Mouse (Mus musculus): Measurements from ENCODE around the gene Gorasp1. TPM values are rescaled to one million over a fixed set of nuclear protein-coding genes. Genes with fewer than 3 reads are reported as not detected.

Gene Gorasp1
- polyA plus RNA-seq, 1 experiment from 2014 or later: 30.0 TPM

GRCm38 (mm10) chr9:119976704-119977556 lies 39.6 kb upstream of the Gorasp1 start:
- H3K36me3 ChIP-seq (ENCODE audit: insufficient read depth): peaks cover 32% of the 10 kb centered on the region
- peak overlapping the region; percentile 32; the same call in 1 of the 2 replicates for H3K4me2 ChIP-seq
- H3K27ac ChIP-seq (ENCODE audit: low read depth): no peak overlapping the region
- H3K9me3 ChIP-seq (ENCODE audit: low read depth, low read length): no peaks in the 10 kb centered on the region
- no peak overlapping the region for H3K9ac ChIP-seq
- H3K27me3 ChIP-seq (ENCODE audit: insufficient read depth, low read length): no peaks in the 10 kb centered on the region
- no peak for DNase-seq
- no peak for TF ChIP-seq CTCF (IDR thresholded peaks at IDR 0.05; ENCODE audit: low read depth)
- WGBS: 20% methylated on average over 17 of the region's 17 CpGs
- H3K4me1 ChIP-seq (ENCODE audit: insufficient read depth): peaks cover 50% of the 10 kb centered on the region
- no peak overlapping the region for H3K4me3 ChIP-seq (ENCODE audit: low read depth, low read length)
- no peak for ATAC-seq (ENCODE audit: insufficient read depth)

- WGBS: 82% methylated on average over 4 of the region's 4 CpGs
- no peak overlapping the region for H3K9ac ChIP-seq
- no peaks in the 10 kb centered on the region for H3K9me3 ChIP-seq (ENCODE audit: low read depth, low read length)
- H3K4me2 ChIP-seq: no peak overlapping the region
- peaks cover 42% of the 10 kb centered on the region for H3K4me1 ChIP-seq (ENCODE audit: insufficient read depth)
- H3K36me3 ChIP-seq (ENCODE audit: insufficient read depth): peaks cover 41% of the 10 kb centered on the region
- no peak for DNase-seq
- no peak for ATAC-seq (ENCODE audit: insufficient read depth)
- TF ChIP-seq CTCF (IDR thresholded peaks at IDR 0.05; ENCODE audit: low read depth): no peak
- no peak overlapping the region for H3K4me3 ChIP-seq (ENCODE audit: low read depth, low read length)
- no peak overlapping the region for H3K27ac ChIP-seq (ENCODE audit: low read depth)
- H3K27me3 ChIP-seq (ENCODE audit: insufficient read depth, low read length): no peaks in the 10 kb centered on the region
Measured at GRCm38 (mm10) chr9:119975286-119975685, 37.9 kb upstream of the Gorasp1 start.

- peaks cover 38% of the 10 kb centered on the region for H3K4me1 ChIP-seq (ENCODE audit: insufficient read depth)
- 73% methylated on average over 5 of the region's 5 CpGs for WGBS
Measured at GRCm38 (mm10) chr9:119974609-119975008, 37.2 kb upstream of the Gorasp1 start.

GRCm38 (mm10) chr9:119973869-119974520 lies 36.6 kb upstream of the Gorasp1 start:
- ATAC-seq (ENCODE audit: insufficient read depth) (no peak), DNase-seq (no peak)
- peak; percentile 63 for TF ChIP-seq CTCF (IDR thresholded peaks at IDR 0.05; ENCODE audit: low read depth)
- Histone ChIP-seq H3K4me1 (ENCODE audit: insufficient read depth) (peaks cover 33% of the 10 kb centered on the region), H3K27ac (ENCODE audit: low read depth) (no peak overlapping the region), H3K36me3 (ENCODE audit: insufficient read depth) (peaks cover 41% of the 10 kb centered on the region), H3K9ac (no peak overlapping the region), H3K27me3 (ENCODE audit: insufficient read depth, low read length) (no peaks in the 10 kb centered on the region), H3K4me3 (ENCODE audit: low read depth, low read length) (no peak overlapping the region), H3K4me2 (no peak overlapping the region), H3K9me3 (ENCODE audit: low read depth, low read length) (no peaks in the 10 kb centered on the region)
- 92% methylated on average over 27 of the region's 27 CpGs for WGBS

More at GRCm38 (mm10) chr9:119974609-119975008, 37.2 kb upstream of the Gorasp1 start:
- no peak for ATAC-seq (ENCODE audit: insufficient read depth)
- Histone ChIP-seq H3K36me3 (ENCODE audit: insufficient read depth) (peaks cover 41% of the 10 kb centered on the region), H3K4me2 (no peak overlapping the region), H3K27ac (ENCODE audit: low read depth) (no peak overlapping the region), H3K27me3 (ENCODE audit: insufficient read depth, low read length) (no peaks in the 10 kb centered on the region), H3K9ac (no peak overlapping the region), H3K9me3 (ENCODE audit: low read depth, low read length) (no peaks in the 10 kb centered on the region), H3K4me3 (ENCODE audit: low read depth, low read length) (no peak overlapping the region)
- DNase-seq: no peak
- TF ChIP-seq CTCF (IDR thresholded peaks at IDR 0.05; ENCODE audit: low read depth): peak; percentile 33

- Histone ChIP-seq H3K36me3 (ENCODE audit: insufficient read depth) (peaks cover 41% of the 10 kb centered on the region), H3K27ac (ENCODE audit: low read depth) (no peak overlapping the region), H3K9ac (no peak overlapping the region), H3K4me1 (ENCODE audit: insufficient read depth) (peaks cover 27% of the 10 kb centered on the region), H3K4me2 (no peak overlapping the region), H3K9me3 (ENCODE audit: low read depth, low read length) (no peaks in the 10 kb centered on the region), H3K27me3 (ENCODE audit: insufficient read depth, low read length) (no peaks in the 10 kb centered on the region), H3K4me3 (ENCODE audit: low read depth, low read length) (no peak overlapping the region)
- DNase-seq: no peak
- 89% methylated on average over 23 of the region's 23 CpGs for WGBS
- TF ChIP-seq CTCF (IDR thresholded peaks at IDR 0.05; ENCODE audit: low read depth): no peak
- no peak for ATAC-seq (ENCODE audit: insufficient read depth)
Measured at GRCm38 (mm10) chr9:119973281-119973680, 35.9 kb upstream of the Gorasp1 start.

GRCm38 (mm10) chr9:119972582-119972981 lies 35.2 kb upstream of the Gorasp1 start:
- ATAC-seq (ENCODE audit: insufficient read depth): no peak
- no peak overlapping the region for H3K27ac ChIP-seq (ENCODE audit: low read depth)
- 82% methylated on average over 12 of the region's 12 CpGs for WGBS
- H3K4me1 ChIP-seq (ENCODE audit: insufficient read depth): peaks cover 20% of the 10 kb centered on the region
- no peak for DNase-seq
- H3K9me3 ChIP-seq (ENCODE audit: low read depth, low read length): no peaks in the 10 kb centered on the region
- H3K27me3 ChIP-seq (ENCODE audit: insufficient read depth, low read length): no peaks in the 10 kb centered on the region
- no peak overlapping the region for H3K4me3 ChIP-seq (ENCODE audit: low read depth, low read length)
- TF ChIP-seq CTCF (IDR thresholded peaks at IDR 0.05; ENCODE audit: low read depth): no peak
- H3K4me2 ChIP-seq: no peak overlapping the region
- peaks cover 41% of the 10 kb centered on the region for H3K36me3 ChIP-seq (ENCODE audit: insufficient read depth)
- H3K9ac ChIP-seq: no peak overlapping the region

- WGBS: 93% methylated on average over 10 of the region's 10 CpGs
Measured at GRCm38 (mm10) chr9:119972166-119972565, 34.8 kb upstream of the Gorasp1 start.

More at GRCm38 (mm10) chr9:119972166-119972565, 34.8 kb upstream of the Gorasp1 start:
- DNase-seq: no peak
- no peak overlapping the region for H3K27ac ChIP-seq (ENCODE audit: low read depth)
- no peak overlapping the region for H3K4me3 ChIP-seq (ENCODE audit: low read depth, low read length)
- H3K27me3 ChIP-seq (ENCODE audit: insufficient read depth, low read length): no peaks in the 10 kb centered on the region
- H3K4me2 ChIP-seq: no peak overlapping the region
- no peak for ATAC-seq (ENCODE audit: insufficient read depth)
- no peak for TF ChIP-seq CTCF (IDR thresholded peaks at IDR 0.05; ENCODE audit: low read depth)
- H3K36me3 ChIP-seq (ENCODE audit: insufficient read depth): peaks cover 41% of the 10 kb centered on the region
- H3K9ac ChIP-seq: no peak overlapping the region
- H3K4me1 ChIP-seq (ENCODE audit: insufficient read depth): peaks cover 16% of the 10 kb centered on the region; the same call in 1 of the 2 replicates
- no peaks in the 10 kb centered on the region for H3K9me3 ChIP-seq (ENCODE audit: low read depth, low read length)

Data from lung, embryonic 14.5 days (tissue).